ENCODE assay signal across 16 mouse cellular contexts in genomic region chr6:93113361-93113760, GRCm38 (mm10).
"Had no signal": no experiment of that assay in that cellular context is flagged by ENCODE, and none has a peak within 500 bp of the region (broad histone marks: within the 10 kb centered on the region; RNA-seq: fewer than 3 reads in every experiment).

No protein-coding gene starts in this region.

- DNase-seq: kidney, adult 2 months; kidney, postnatal 25 days; layer of hippocampus, postnatal 36 days; left cerebral cortex, postnatal 4 days; liver, postnatal 0 days; midbrain, embryonic 14.5 days; thymus, adult 18-20 months; thymus, postnatal 36 days had no signal

- ATAC-seq: intestine, postnatal 0 days; liver, postnatal 0 days had no signal

- H3K4me1 ChIP-seq: limb, embryonic 12.5 days had no signal

- H3K4me3 ChIP-seq: layer of hippocampus, adult 2 months; limb, embryonic 12.5 days; limb, embryonic 15.5 days had no signal

- H3K36me3 ChIP-seq: limb, embryonic 12.5 days; limb, embryonic 15.5 days had no signal

- H3K9me3 ChIP-seq: limb, embryonic 12.5 days; limb, embryonic 15.5 days had no signal

- H3K4me2 ChIP-seq: limb, embryonic 12.5 days; limb, embryonic 15.5 days; liver, embryonic 11.5 days; midbrain, embryonic 11.5 days had no signal

- H3K9ac ChIP-seq: limb, embryonic 12.5 days; limb, embryonic 15.5 days; liver, embryonic 14.5 days; liver, postnatal 0 days had no signal

- H3K27ac ChIP-seq: kidney, postnatal 0 days; layer of hippocampus, adult 2 months; limb, embryonic 12.5 days; limb, embryonic 15.5 days; liver, embryonic 14.5 days had no signal

- H3K27me3 ChIP-seq: limb, embryonic 12.5 days; limb, embryonic 15.5 days had no signal
